Mouse (Mus musculus) MEL-GATA-1-ER (cell line): ENCODE data around the gene Tmem222.

Source experiments
- DNase-seq: peaks from one replicate; pipeline ENCODE4 v3.0.0-alpha.2; 2012; ENCODE audit warnings: low read depth; ENCODE audit errors: extremely low read depth

The Tmem222 gene

DNA sequence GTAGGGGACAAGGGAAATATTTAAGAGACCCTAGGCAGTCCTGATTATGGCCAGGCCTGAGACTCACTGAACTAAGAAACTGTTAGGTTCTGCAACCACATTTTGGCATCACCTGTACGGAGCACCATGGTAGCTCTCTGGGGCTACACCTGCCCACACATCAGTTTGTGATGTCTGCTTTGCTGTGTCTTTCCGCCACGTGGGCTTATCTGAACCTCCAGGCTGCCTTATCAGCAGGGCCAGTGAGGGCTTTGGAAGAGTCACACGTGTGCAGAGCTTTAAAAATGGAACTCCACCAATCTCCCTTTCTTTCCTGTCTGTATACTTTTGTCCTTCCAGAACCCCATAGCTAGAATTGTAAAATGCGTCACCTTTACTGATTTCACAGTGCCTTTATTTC lies 8.4 kb upstream of the Tmem222 start:
- peak; percentile 54 for DNase-seq

DNA sequence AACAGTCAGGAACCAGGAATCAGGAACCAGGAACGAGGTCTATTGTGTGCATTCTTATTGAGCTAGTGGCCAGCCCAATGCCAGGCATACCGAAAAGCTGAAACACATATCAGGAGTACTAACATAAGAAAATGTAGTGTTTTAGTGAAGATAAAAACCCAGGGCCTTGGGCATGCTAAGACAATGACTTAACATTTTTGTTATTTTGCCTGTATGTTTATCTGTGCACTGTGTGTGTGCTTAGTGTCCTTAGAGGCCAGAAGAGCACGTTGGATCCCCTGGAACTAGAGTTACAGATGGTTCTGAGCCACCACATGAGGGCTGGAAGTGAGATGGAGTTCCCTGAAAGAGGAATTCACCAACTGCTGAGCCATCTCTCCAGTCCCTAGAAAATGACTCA lies 7.7 kb upstream of the Tmem222 start:
- DNase-seq, result peak; percentile 25

DNA sequence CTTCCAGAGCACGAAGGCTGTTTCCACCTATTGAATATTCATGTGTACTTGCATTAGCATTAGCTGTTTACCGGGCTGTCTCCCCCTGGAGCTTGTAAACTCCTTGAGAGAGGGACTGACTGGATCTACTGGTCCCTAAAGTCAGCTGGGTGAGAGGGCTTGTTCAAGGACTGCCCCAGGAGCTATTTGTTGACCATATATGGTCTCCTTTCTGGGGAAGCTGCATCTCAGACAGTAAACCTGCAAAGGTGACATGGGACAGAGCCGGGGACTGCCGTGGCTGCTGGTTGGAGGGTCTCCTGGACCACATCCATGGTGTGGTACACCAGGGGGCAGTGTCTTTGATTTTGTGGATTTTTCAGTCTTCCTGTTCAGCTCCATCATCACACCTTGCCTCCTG lies 5.1 kb upstream of the Tmem222 start:
- no peak for DNase-seq

DNA sequence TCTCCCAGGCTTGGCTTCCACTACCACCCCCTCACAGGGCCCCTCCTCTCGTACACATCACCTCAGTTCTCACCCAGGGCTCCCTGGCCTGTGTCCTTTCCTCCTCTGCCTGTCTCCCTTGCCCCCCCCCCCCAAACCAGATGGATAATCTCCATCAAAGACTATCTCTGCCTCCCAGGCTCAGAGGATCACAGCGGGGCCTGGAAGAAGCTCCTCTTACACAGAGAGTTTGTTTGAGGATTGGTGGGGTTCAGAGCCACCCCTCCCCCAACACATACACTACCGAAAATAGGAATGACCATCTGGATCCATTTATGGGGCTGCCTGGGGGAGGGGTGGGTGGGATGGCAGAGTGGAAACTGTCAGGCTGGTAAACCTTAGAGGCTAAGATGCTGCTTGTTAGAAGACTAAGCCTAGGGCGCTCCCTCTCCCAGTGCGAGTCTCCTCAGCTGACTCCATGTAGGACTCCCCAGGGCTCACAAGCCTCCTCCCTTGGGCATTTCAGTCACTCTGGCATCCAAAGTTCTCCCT lies 4.4 kb upstream of the Tmem222 start:
- no peak for DNase-seq

DNA sequence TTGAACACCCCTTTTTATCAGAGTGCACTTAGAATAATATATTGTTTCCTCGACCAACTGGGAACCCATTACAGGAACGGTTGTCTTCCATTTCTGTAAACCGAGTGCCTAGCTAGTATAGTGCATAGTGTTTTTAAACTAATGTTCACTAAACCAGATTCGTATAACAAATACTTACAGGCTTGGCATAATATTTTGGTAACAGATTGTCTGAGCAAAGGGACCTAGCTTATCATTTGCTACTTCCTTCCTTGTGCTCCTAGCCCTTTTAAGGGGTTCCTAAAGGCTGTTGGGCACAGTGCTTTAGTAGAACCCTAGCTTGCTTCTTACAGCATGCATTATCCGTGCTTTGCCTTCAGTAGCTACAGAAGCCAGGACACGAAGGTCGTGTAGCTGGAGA lies 3.9 kb upstream of the Tmem222 start:
- DNase-seq, result peak; percentile 36

DNA sequence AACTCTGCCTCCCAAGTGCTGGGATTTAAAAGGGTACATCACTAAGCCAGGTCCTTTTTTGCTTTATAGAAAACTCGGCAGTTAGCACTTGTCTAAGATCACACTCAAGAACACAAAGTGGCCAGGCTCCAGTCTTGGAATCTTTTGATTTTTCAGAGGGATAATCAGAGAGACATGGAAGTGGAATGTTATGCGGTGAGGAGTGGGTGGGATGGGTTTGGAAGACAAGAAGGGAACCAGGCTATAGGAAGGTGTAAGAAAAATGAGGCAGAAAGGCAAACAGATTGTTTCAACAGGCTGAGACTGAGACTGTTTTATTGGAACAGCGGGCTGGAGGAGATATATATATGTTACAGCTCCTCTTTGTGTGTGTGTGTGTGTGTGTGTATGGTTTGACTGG lies 890 bp upstream of the Tmem222 start:
- DNase-seq, result no peak

DNA sequence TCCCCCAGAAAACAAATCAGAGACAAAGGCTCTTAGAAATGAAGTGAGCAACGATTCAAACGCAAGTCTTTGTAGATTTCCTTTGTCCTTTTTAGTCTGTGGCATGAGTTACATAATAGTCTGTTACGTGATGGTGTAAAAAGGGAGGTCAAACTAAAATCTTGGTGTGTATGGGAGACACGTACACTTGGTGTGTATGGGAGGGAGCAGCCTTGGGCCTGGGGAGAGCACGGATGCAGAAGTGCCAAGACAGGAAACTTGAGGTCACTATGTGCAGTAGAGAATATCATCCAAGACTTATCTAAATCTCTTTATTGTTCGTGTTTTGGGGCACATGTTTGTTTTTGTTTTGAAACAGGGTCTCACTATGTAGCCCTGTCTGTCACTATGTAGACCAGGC lies 475 bp upstream of the Tmem222 start:
- DNase-seq, result no peak

DNA sequence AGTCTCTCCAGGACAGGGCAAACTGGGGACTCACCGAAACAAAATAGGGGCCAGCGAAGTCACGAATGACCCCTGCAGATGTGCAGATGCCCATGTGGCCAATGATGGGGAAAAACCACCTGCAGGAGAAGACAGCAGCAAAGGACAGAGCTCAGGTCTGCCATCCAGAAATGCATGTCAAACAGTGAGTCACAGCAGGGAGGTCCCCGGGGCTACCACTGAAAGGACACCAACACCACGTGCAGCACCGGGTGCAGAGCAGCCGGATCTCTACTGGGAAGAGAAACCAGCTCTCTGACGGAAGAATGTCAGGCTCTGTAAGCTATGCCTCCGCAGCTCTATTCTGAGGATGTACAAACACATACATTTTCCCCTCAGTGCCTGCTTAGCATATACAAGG lies 6.7 kb downstream of the Tmem222 start:
- no peak for DNase-seq

DNA sequence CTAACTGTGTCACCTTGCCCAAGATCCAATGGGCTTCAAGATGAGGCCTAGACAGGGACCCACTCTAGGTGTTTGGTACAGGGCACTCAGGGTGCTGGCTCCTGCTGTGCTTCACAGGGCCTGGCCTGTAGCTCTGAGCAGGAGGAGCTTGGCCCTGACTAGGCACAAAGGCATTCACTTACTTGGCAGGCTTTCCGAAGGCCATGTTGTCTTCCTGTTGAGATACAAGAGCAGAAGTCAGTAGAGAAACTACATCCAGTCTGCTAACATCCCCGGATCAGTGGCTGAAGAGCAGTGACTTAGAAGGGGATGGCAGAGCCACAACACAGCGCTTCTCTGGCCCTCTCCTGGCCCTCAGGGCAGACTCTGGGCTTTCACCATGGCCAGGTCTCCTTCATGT lies 8.0 kb downstream of the Tmem222 start:
- no peak for DNase-seq

DNA sequence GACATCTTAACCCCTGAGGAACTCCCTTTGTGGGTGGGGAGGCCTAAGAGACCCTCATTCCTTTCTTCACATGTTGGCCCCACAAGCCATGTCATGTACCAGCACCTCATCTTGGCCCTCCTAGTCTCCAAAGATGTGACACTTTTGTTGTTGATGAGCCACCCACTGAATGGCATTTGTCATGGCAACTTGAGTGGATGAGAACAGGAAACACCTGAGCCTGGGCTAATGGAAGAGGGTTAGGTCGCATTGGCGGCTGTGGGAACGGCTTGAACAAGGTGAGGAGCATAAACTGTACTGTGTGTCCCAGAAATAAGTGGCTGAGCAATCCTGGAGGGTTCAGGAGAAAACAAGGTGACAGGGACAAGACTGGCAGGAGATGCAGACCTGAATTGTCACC lies 8.7 kb downstream of the Tmem222 start:
- DNase-seq, result no peak

DNA sequence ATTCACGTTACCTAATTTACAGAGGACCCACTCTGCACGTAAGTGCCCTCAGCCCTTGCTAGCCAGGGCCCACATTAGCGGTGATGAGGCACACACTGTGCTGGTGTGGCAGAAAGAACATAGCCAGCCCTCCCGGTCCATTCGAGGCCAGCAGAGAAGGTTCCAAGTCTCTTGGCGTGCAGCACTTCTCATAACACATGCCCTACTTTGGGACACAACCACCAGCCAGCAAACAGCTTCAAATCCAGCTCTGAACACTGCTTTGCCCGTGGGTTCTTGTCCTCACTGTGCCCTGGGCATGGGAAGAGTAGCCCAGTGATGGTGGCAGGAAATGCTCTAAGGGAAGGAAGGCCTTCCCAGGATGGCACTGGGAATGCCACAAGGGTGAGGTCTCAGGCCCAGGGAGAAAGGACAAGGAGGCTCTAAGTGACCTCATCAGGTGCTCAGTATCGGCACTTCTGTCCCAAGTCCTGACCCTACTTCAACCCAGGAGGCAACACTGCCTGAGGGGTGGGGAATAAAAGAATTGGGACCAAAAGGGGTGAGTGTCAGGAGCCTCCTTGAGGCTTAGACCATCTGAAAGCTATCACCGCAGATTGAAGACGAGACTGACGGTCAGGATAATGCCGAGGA lies 11.2 kb downstream of the Tmem222 start:
- no peak for DNase-seq

DNA sequence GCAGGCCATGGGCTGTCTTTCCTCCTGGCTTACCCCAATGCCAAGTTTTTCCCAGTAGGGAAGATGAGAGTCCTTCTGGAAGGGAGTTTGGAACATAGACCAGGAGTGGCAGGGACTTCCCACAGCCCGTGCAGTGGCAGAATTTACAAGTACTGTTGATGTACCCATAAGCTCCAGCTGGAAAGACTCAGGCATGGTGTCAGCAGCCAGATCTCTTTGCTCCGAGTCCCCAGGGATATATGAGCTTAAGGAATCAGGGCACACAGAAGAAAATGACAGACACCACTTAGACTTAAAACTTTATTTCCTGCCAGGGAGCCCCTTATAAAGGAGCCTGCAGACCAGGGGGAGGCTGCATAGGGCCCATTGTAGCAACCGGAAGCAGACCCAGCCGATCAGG lies 11.8 kb downstream of the Tmem222 start:
- DNase-seq, result no peak

DNA sequence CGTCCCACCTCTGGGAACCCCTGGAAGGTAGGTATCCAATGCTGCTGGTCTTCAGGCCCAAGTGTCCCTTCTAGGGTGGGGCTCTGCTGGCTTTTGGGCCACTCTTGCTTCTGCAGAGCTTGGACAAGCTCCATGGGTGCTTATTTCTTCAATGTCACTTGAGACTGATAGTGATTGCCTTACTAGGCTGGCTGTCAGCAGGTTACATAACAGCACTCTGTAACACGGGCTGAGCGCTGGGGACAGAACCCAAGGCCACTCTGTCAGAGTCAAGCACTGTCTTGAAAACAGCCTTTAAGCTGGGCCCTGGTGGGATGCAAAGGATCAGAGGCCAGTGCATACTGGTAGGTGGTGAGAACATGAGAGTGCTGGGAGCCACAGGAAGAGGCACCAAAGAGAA lies 12.3 kb downstream of the Tmem222 start:
- DNase-seq, result no peak

DNA sequence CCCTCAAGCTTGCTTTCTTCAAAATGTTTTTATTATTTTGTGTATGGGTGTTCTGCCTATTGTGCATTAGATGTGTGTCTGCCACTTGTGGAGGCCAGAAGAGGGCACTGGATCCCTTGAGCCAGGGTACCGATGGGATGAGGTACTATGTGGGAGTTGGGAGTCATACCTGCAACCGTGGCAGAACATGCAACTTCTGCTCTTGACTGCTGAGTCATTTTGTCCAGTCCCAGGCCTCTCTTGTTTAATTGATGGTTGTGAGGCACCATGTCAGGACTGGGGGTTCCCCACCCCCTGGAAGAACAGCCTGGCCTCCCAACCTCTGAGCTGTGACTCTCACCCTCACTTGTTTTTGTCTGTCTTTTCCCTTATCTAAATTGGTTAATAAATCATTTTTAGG lies 13.0 kb downstream of the Tmem222 start:
- no peak for DNase-seq

DNA sequence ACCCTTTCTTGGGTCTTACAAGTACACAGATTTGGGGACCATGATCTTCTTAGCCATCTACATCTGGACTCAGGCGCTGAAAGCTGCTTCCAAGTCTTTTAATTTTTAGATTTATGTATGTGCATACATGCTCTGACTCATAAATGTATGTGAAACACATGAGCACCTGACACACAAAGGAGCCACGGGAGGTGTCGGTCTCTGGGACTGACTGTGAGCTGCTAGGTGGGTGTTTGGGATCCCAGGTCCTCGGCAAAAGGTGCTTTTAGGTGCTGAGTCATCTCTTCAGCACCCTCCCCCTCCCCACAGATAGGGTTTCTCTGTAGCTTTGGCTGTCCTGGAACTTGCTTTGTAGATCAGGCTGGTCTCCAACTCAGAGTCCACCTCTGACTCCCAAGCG lies 13.8 kb downstream of the Tmem222 start:
- no peak for DNase-seq

DNA sequence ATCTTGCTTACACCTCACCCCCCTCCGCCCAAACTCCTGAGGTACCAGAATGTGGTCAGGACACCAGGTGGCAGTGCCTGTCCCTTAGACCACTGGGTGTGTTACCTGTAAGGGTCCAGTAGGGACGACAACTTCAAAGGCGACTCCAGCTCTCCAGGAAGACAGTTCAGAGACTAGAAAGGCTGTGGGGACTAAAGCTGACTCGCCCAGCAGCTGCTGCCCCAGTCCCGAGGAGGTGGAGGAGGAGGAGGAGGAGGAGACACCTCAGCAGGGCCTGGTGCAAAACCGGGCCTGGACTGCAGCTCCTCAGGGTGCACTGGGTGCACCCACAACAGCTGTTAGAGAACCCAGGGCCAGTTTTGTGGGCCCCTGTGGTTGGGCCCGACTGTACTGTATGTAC lies 14.7 kb downstream of the Tmem222 start, which contains the start of gene Sytl1:
Gene Sytl1 (minus strand): TSS at position 232 of the 400 bp plus-strand sequence.
- no peak for DNase-seq

DNA sequence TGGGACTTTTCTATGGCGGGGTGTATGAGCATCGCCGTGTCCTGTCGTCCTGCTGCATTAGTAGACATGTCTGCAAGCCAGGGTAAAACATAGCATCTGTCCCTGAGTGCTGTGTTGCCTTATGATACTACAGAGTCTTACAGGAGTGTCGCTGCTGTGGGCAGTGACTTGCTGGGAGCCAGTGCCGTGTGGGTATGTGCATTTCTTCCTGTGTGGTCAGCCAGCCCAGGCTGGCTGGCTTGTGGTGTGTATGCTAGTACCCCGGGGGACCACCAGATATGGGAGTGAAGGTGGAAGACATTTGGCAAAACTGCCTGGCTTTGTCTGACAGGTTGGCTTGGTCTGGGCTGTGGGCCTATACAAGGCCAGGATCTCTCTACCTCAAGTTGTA lies 15.2 kb downstream of the Tmem222 start:
- no peak for DNase-seq

DNA sequence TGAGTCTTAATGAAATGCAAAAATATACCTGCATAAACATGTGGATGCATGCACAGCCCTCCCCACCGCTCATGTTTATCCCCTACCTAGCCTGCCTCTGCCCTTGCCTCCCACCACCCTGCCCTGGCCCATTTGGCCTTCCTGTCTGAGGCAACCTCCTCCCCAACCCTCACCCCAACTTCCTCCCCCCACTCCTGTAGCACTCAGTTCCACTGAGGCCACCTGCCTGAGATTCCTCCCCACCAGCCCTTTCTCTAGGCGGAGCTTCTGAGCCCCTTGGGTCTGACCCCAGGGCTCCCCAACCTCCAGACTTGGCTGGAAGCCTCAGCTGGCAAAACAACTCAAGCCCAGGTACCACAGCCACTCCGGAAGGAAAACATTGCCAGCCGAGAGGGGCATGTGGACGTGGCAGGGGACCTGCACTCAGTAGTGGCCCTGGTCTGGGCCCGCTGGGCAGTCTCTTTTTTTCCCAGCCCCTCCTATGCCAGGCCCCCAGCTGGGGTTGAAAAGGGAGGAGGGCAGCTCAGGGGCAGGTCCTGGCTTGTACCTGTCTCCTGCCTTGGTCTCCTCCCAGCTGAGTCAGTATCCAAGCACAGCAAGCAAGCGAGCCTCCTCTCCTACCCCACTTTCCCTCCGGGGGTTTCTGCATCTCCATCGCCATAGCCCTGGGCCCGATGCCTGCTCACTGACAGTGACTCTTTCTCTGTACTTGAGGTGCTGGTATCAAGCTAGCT lies 15.8 kb downstream of the Tmem222 start:
- no peak for DNase-seq

DNA sequence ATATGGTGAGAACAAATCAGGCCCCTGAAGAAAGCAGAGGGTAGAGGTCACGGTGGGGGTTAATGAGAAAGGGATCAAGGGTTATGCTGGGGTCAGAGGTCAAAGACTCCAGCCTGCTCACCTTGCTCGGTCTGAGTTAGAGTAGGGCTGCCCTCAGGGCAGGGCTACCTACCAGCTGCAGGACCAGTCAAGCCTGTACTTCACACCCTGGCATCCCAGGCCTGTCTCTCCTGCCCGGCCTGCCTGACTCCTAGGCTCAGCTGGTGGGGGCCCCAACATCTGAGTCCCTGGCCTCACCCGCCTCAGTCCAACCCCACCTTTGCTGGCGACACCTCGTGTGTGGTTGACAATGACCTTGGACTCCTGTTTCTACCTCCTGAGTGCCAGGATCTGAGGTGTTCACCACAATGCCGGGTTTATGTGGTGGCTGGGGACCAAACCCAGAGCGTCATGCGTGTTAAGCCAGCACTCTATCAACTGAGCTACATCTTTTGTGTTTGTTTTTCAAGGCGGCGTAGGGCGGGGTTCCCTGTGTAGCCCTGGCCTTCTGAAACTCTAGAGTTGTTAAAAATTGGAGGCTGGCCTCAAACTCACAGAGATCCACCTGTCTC lies 19.7 kb downstream of the Tmem222 start:
- no peak for DNase-seq

DNA sequence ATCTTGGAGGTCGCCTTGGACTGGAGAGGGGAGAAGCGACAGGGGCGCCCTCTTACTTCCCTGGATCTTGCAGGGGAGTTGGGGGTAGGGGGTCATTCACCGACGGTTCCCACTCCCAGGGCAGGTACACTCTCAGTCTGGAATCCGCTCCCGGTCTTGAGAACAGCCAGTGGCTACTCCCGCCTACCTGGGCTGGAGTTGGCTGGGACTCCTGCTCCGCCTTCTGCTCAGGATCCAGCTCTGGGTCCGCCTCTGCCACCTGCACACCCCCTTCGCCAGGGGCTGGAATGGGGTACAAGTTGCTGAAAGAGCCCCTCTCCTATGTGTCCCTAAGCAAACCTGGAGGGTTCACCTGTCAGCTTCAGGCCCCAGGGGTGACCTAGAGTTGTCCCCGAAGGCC lies 20.4 kb downstream of the Tmem222 start:
- no peak for DNase-seq

DNA sequence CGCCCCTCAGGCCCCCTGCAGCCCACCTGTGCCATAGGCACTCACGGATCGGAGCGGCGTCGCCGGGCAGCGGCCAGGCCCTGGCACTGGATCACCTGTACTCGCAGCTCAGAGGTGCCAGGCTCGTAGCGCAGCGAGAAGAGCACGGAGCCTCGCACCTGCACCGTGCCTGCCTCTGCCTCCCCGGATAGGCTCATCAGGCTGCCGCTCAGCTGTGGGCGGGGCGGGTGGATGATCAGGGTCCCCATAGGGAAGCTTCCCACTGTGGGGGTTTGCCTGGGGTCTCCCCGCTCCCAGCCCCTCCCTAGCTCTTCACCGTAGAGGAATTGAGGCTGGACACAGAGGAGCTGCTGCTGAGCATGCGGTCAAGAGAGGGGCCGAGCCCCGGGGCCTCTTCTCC lies 20.8 kb downstream of the Tmem222 start:
- no peak for DNase-seq

DNA sequence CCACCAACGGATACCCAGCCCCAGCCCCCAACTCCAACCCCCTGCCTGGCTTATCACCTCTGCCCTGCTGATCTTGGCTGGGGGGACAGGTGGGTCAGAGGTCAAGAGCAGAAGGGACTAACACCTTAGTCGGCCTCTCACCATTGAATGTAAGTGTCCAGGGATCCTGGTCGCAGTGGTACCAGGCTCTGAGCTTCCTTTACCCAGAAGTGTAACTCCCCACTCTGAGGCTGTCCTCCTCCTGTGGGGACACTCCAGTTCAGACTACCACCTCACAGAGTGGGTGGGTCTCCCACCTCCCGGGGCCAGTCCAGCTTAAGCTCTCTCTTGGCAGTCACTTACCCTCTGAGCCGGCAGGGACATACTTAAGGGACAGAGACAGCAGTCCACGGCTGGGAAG lies 22.2 kb downstream of the Tmem222 start:
- DNase-seq, result no peak

DNA sequence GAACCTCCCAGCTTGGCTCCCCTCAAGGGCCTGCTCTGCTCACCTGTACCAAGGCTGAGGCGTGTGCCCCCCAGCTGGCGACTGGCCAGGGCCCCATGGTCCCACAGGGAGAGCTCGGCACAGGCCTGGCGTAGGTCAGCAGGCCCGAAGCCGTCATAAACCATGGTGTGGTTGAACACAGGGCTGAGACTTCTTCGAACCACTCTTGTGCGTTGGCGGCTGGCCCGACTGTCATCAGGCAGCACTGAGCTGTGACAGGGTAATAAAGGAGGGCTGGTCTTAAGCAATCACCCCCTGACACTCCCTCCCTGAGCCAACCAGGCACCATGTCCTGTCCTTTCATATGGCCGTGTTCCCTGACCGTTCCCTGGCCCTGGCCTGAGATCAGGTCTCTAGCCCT lies 24.2 kb downstream of the Tmem222 start:
- DNase-seq, result no peak
